Comparison of ENCODE assay signal across 8 mouse cellular contexts in the genomic region with DNA sequence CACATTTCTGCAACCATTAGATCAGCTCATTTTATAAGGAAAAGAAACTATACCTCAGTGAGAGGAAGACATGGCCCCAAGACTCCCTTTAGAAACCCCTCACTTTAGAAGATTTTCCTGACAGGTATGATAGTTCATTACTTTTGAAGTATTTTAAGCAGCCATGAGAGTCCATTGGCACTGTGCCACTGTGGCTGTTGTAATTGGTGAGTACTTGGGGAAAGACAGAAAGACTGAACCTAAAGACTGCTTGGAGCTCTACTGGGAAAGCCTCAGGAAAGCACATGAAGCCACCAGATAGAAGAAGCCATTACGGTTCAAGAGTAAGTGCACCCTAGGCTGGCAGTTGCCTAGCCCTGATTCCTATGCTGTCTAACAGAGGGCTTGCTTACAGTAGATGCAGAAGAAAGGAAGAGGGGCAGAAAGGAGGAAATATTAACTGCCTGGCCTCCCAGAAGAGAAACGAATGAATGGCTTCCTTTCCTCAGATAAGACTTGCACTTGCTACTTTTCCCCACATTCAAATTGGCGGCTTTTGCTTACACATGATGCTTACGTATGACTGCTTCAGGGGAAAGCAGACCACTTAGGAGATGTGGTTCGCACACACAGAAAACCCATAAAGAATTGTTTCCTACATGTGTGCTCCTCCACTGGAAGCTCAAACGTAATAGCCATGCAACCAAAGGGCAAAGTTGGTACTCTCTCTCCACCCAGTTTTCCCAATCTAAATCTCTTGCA. TPM values are rescaled to one million over a fixed set of nuclear protein-coding genes. Genes with fewer than 3 reads are reported as not detected.
DNase-seq lines count a peak whose midpoint lies in the region; ATAC-seq and TF ChIP-seq lines count a peak whose summit lies in the region.

No protein-coding gene starts in this region.

- no peak for TF ChIP-seq POLR2A in small intestine, adult 2 months (IDR thresholded peaks at IDR 0.05; ENCODE audit: low read depth, low read length)

- no peaks in the 10 kb centered on the region for H3K27me3 ChIP-seq in limb, embryonic 12.5 days
- no peaks in the 10 kb centered on the region for H3K27me3 ChIP-seq in small intestine, adult 2 months (ENCODE audit: control insufficient read depth, insufficient read depth, low read length)

- ATAC-seq in limb, embryonic 12.5 days (ENCODE audit: insufficient number of reproducible peaks, insufficient read depth, low FRiP score, low TSS enrichment, low read depth) = no peak

- peak; percentile 24 for DNase-seq in adrenal gland, adult 2 months
- DNase-seq in adrenal gland, adult 8-10 months = no peak
- peak; percentile 23 for DNase-seq in lung, postnatal 14 days
- DNase-seq in lung, postnatal 25 days (ENCODE audit: low spot score) = no peak
- no peak for DNase-seq in urinary bladder, adult 18-20 months (ENCODE audit: low spot score in 2 of 2)
- no peak for DNase-seq in layer of hippocampus, adult 18-20 months (ENCODE audit: low spot score in 2 of 2)

- H3K9me3 ChIP-seq in limb, embryonic 12.5 days = no peaks in the 10 kb centered on the region

- 56% methylated on average over 6 of the region's 6 CpGs for WGBS in limb, embryonic 12.5 days
- 46% methylated on average over 6 of the region's 6 CpGs for WGBS in small intestine, adult 2 months

- H3K27ac ChIP-seq in limb, embryonic 12.5 days = peak overlapping the region; percentile 14; the same call in 1 of the 2 replicates
- peak overlapping the region; percentile 46 for H3K27ac ChIP-seq in small intestine, adult 2 months (ENCODE audit: insufficient read depth, low read depth, low read length)

- H3K4me1 ChIP-seq in limb, embryonic 12.5 days (replicated peaks) = peaks cover 64% of the 10 kb centered on the region
- peaks cover 23% of the 10 kb centered on the region; the same call in 1 of the 2 replicates for H3K4me1 ChIP-seq in small intestine, adult 2 months (ENCODE audit: control insufficient read depth, insufficient read depth, insufficient read length, low read length)

- peak overlapping the region; percentile 8 for H3K9ac ChIP-seq in limb, embryonic 12.5 days (replicated peaks)

- H3K36me3 ChIP-seq in limb, embryonic 12.5 days = peaks cover 17% of the 10 kb centered on the region
- H3K36me3 ChIP-seq in small intestine, adult 2 months (ENCODE audit: control insufficient read depth, insufficient read depth, low read length) = no peaks in the 10 kb centered on the region

- no peak for TF ChIP-seq CTCF in small intestine, adult 2 months (IDR thresholded peaks at IDR 0.05; ENCODE audit: extremely low read depth, insufficient read length, insufficient replicate concordance, low read depth, low read length)

- H3K4me3 ChIP-seq in limb, embryonic 12.5 days (replicated peaks) = peak overlapping the region; percentile 95
- H3K4me3 ChIP-seq in small intestine, adult 2 months (ENCODE audit: low read depth, low read length) = no peak overlapping the region

- peak overlapping the region; percentile 74 for H3K4me2 ChIP-seq in limb, embryonic 12.5 days

RNA-seq across cellular contexts. Expression of a gene that starts 4.4 kb away (rescaled TPM):
- total RNA-seq in adrenal gland, adult 2 months (2021) = 10 to 100 TPM; 36.7 to 36.9 TPM
- polyA plus RNA-seq in adrenal gland, adult 2 months (2012; rRNA removed) = 0.57 and 0.83 TPM in 2 replicates
- 10 to 100 TPM; 30.0 to 44.0 (median 34.4) TPM for total RNA-seq in adrenal gland, adult 8-10 months (2022)
- polyA plus RNA-seq in limb, embryonic 12.5 days (2016; fragmentation: Nextera tagmentation; extraction: Ambion mirVana) = 142 and 150 TPM in 2 replicates
- polyA plus RNA-seq in small intestine, adult 2 months (2012; rRNA removed) = 0.42 and 0.62 TPM in 2 replicates
- 10 to 100 TPM; 11.7 to 12.0 TPM for total RNA-seq in layer of hippocampus, adult 18-20 months (2021)

Comparison
In these comparisons a context has a peak if more than half of its experiments do, and no peak if none do; other contexts are left out.
1. DNase-seq: peak in adrenal gland, adult 2 months (single experiment) and lung, postnatal 14 days (single experiment); none in adrenal gland, adult 8-10 months (single experiment), lung, postnatal 25 days (single experiment), urinary bladder, adult 18-20 months (0 of 2) and layer of hippocampus, adult 18-20 months (0 of 2).